Comparison of ENCODE assay signal across 8 mouse cellular contexts in genomic region chr6:114397691-114398217, GRCm38 (mm10). TPM values are rescaled to one million over a fixed set of nuclear protein-coding genes. Genes with fewer than 3 reads are reported as not detected.
DNase-seq lines count a peak whose midpoint lies in the region; ATAC-seq and TF ChIP-seq lines count a peak whose summit lies in the region.

Hrh1 (plus strand) TSS chr6:114397936.

- peak within 1 kb of the TSS; percentile 23; the same call in 1 of the 2 replicates for H3K9ac ChIP-seq in kidney, embryonic 14.5 days (ENCODE audit: low read depth, low read length)

- no peak within 1 kb of the TSS for H3K27ac ChIP-seq in kidney, embryonic 14.5 days (ENCODE audit: low read depth, low read length)
- H3K27ac ChIP-seq in olfactory bulb, adult 2 months (ENCODE audit: insufficient read depth, low read depth, low read length) = no peak within 1 kb of the TSS

- peak; percentile 37 to 70 for DNase-seq in cerebellum, postnatal 4 days (ENCODE audit: low spot score in 2 of 2)
- DNase-seq in gastrocnemius, postnatal 4 days (ENCODE audit: low spot score in 2 of 2) = peak; percentile 43 to 51
- peak; percentile 15 to 17 for DNase-seq in lung, adult 18-20 months
- no peak for DNase-seq in c-Kit-positive CD71-positive TER-119-positive erythroid progenitor cells, embryonic 14.5 days (ENCODE audit: low spot score)

- no peaks in the 10 kb centered on the region for H3K36me3 ChIP-seq in megakaryocyte, embryonic 14.5 days (replicated peaks; ENCODE audit: low read length)
- H3K36me3 ChIP-seq in kidney, embryonic 14.5 days (ENCODE audit: control insufficient read depth, insufficient read depth, low read length) = no peaks in the 10 kb centered on the region

- peak within 1 kb of the TSS; percentile 86 for H3K4me2 ChIP-seq in kidney, embryonic 14.5 days (replicated peaks; ENCODE audit: low read depth, low read length)

- H3K4me1 ChIP-seq in megakaryocyte, embryonic 14.5 days = peaks cover 6% of the 10 kb centered on the region
- peaks cover 4% of the 10 kb centered on the region; the same call in 1 of the 2 replicates for H3K4me1 ChIP-seq in kidney, embryonic 14.5 days (ENCODE audit: control insufficient read depth, insufficient read depth, low read length)
- H3K4me1 ChIP-seq in olfactory bulb, adult 2 months (ENCODE audit: control insufficient read depth, insufficient read depth, low read length) = peaks cover 20% of the 10 kb centered on the region

- ATAC-seq in megakaryocyte, adult 5-6 weeks (ENCODE audit: poor library complexity, severe bottlenecking) = no peak
- peak; percentile 62; the same call in 1 of the 2 replicates for ATAC-seq in kidney, embryonic 14.5 days (ENCODE audit: low FRiP score, low TSS enrichment)

- no peak for TF ChIP-seq CTCF in olfactory bulb, adult 2 months (IDR thresholded peaks at IDR 0.05; ENCODE audit: insufficient read depth, low read depth, low read length)

- H3K4me3 ChIP-seq in megakaryocyte, embryonic 14.5 days (replicated peaks) = peak within 1 kb of the TSS; percentile 50
- peak within 1 kb of the TSS; percentile 43 for H3K4me3 ChIP-seq in kidney, embryonic 14.5 days (ENCODE audit: low read length)
- peak within 1 kb of the TSS; percentile 46 for H3K4me3 ChIP-seq in olfactory bulb, adult 2 months (ENCODE audit: insufficient read depth, low read depth, low read length)

- H3K9me3 ChIP-seq in megakaryocyte, embryonic 14.5 days = no peaks in the 10 kb centered on the region
- no peaks in the 10 kb centered on the region for H3K9me3 ChIP-seq in kidney, embryonic 14.5 days (ENCODE audit: control insufficient read depth, low read length)

- under 1% methylated on average over 54 of the region's 56 CpGs for WGBS in kidney, embryonic 14.5 days
- under 1% methylated on average over 56 of the region's 56 CpGs for WGBS in olfactory bulb, adult 2 months

- peaks cover 67% of the 10 kb centered on the region for H3K27me3 ChIP-seq in megakaryocyte, embryonic 14.5 days (replicated peaks)
- peaks cover 50% of the 10 kb centered on the region for H3K27me3 ChIP-seq in kidney, embryonic 14.5 days (ENCODE audit: control insufficient read depth, insufficient read depth, low read length)

- TF ChIP-seq POLR2A in olfactory bulb, adult 2 months (IDR thresholded peaks at IDR 0.05; ENCODE audit: insufficient read depth, low read depth, low read length) = no peak

RNA-seq across cellular contexts. Expression of gene Hrh1, which starts in this region (rescaled TPM):
- 0.79 TPM in 1 of 2 replicates, not detected in the other for polyA plus RNA-seq in megakaryocyte, embryonic 14.5 days (2012; ENCODE audit: insufficient read depth, low replicate concordance)
- 0.23 and 0.78 TPM in 2 replicates for total RNA-seq in megakaryocyte, adult 5-6 weeks (2015)
- 1.1 TPM in 1 of 2 replicates, not detected in the other for total RNA-seq in megakaryocyte, adult 5-6 weeks (2017)
- total RNA-seq in gastrocnemius, postnatal 4 days (2021) = under 1 TPM; 0.73 to 0.93 TPM
- polyA plus RNA-seq in kidney, embryonic 14.5 days (2014; fragmentation: Nextera tagmentation; extraction: Ambion mirVana) = 0.16 TPM in 1 of 2 replicates, not detected in the other
- polyA plus RNA-seq in olfactory bulb, adult 2 months (2012; ENCODE audit: insufficient read depth, insufficient read length, low replicate concordance, missing spikeins) = not detected in 2 replicates

Comparison
In these comparisons a context has a peak if more than half of its experiments do, and no peak if none do; other contexts are left out.
1. Peak in DNase-seq in gastrocnemius, postnatal 4 days; RNA of the gene not detected or under 1 TPM.
2. Peak in ATAC-seq, H3K4me3 ChIP-seq, H3K9ac ChIP-seq and H3K4me2 ChIP-seq in kidney, embryonic 14.5 days; RNA of the gene not detected or under 1 TPM.